Mouse (Mus musculus) stomach, postnatal 0 days (tissue): Measurements from ENCODE around the gene Glipr2. TPM values are rescaled to one million over a fixed set of nuclear protein-coding genes. Genes with fewer than 3 reads are reported as not detected.

Experiments used
- ATAC-seq: fragments of 200-750 bp; cut with Nextera tagmentation; 2 replicates; pipeline ENCODE4 v1.8.0; 2017; ENCODE audit not compliant: low FRiP score, low TSS enrichment
- DNase-seq: peaks from one replicate; pipeline ENCODE4 v3.0.0-alpha.2; 2016; ENCODE audit warnings: low spot score
- H3K27ac ChIP-seq: fragments of 300-500 bp; sonication (generic); replicated peaks from 2 replicates; pipeline ENCODE4 v1.5.1; 2014; ENCODE audit warnings: mild to moderate bottlenecking, control low read depth
- H3K27me3 ChIP-seq: fragments of 300-500 bp; sonication (generic); 2 replicates; pipeline ENCODE4 v1.6.1; 2014; ENCODE audit warnings: low read length; ENCODE audit not compliant: control insufficient read depth, insufficient read depth
- H3K36me3 ChIP-seq: fragments of 300-500 bp; sonication (generic); 2 replicates; pipeline ENCODE4 v1.6.1; 2014; ENCODE audit warnings: low read length, mixed read lengths; ENCODE audit not compliant: control insufficient read depth, insufficient read depth
- H3K4me1 ChIP-seq: fragments of 300-500 bp; sonication (generic); replicated peaks from 2 replicates; pipeline ENCODE4 v1.6.1; 2014; ENCODE audit warnings: antibody characterized with exemption; ENCODE audit not compliant: control insufficient read depth, insufficient read depth
- H3K4me2 ChIP-seq: fragments of 300-500 bp; sonication (generic); replicated peaks from 2 replicates; pipeline ENCODE4 v1.6.1; 2014; ENCODE audit warnings: low read depth, mild to moderate bottlenecking, control low read depth, moderate library complexity
- H3K4me3 ChIP-seq: fragments of 300-500 bp; sonication (generic); 2 replicates; pipeline ENCODE4 v1.5.1; 2014; ENCODE audit warnings: low read depth, low read length, control low read depth
- H3K9ac ChIP-seq: fragments of 300-500 bp; sonication (generic); 2 replicates; pipeline ENCODE4 v1.6.1; 2014; ENCODE audit warnings: mild to moderate bottlenecking, low read length, control low read depth, mixed read lengths
- H3K9me3 ChIP-seq: fragments of 300-500 bp; sonication (generic); 2 replicates; pipeline ENCODE4 v1.6.1; 2016; ENCODE audit warnings: low read length; ENCODE audit not compliant: control insufficient read depth
- CTCF ChIP-seq: IDR thresholded peaks from 2 replicates; pipeline ENCODE4 v1.5.1; 2016; ENCODE audit warnings: antibody characterized with exemption, low read depth, mild to moderate bottlenecking, moderate library complexity
- EP300 ChIP-seq: optimal IDR thresholded peaks from 2 replicates; pipeline ENCODE3; 2016; ENCODE audit warnings: antibody characterized with exemption
- WGBS: fragments of 180-500 bp; shearing (Covaris S2); extraction: QIAGEN DNeasy Blood & Tissue Kit; methylation state at CpG from one replicate; pipeline ENCODE4 v1.1.7; 2014; 5-methylcytosine and 5-hydroxymethylcytosine counted together
- polyA plus RNA-seq: library from polyadenylated mRNA; unstranded; fragments of >200 nt; fragmentation: Nextera tagmentation; extraction: Ambion mirVana; gene quantifications from 2 replicates; pipeline ENCODE4 v1.2.1, GENCODE M21; 2015

Glipr2 gene
- polyA plus RNA-seq, 1 experiment from 2014 or later = 46.4 TPM

- H3K9ac ChIP-seq = no peak overlapping the region
- H3K4me3 ChIP-seq = no peak overlapping the region
- no peaks in the 10 kb centered on the region for H3K9me3 ChIP-seq
- H3K4me2 ChIP-seq = no peak overlapping the region
- no peaks in the 10 kb centered on the region; the same call in 1 of the 2 replicates for H3K4me1 ChIP-seq
- H3K36me3 ChIP-seq = peaks cover 23% of the 10 kb centered on the region
- DNase-seq = no peak
- TF ChIP-seq CTCF = no peak
- no peak for TF ChIP-seq EP300
- H3K27me3 ChIP-seq = no peaks in the 10 kb centered on the region
- no peak overlapping the region for H3K27ac ChIP-seq
- WGBS = 98% methylated on average over 6 of the region's 6 CpGs
- ATAC-seq = no peak
Measured at GRCm38 (mm10) chr4:44024241-44024640, 67.0 kb downstream of the Glipr2 start.

DNA sequence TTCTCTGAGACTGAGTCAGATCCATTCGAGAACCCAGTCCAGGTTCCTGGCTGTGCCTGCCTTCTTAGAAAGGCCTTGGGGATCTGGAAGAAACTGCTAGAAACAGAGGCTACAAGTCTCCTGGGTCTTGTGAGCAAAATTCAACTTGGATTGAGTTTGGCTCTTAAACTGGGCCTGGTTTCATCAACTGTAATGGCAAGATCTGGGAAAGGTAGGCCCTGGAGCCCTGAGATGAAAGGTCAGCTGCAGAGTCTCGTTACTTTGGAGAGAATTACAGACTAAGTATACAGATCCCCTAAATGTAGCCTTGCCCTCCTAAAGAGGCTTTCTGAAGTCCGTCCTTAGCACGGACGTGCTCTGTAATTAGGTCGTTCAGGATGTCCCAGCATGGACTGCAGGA lies 68.4 kb downstream of the Glipr2 start:
- Histone ChIP-seq H3K36me3 (peaks cover 23% of the 10 kb centered on the region), H3K4me3 (no peak overlapping the region), H3K9ac (no peak overlapping the region), H3K27ac (no peak overlapping the region), H3K9me3 (no peaks in the 10 kb centered on the region), H3K27me3 (no peaks in the 10 kb centered on the region), H3K4me2 (no peak overlapping the region), H3K4me1 (no peaks in the 10 kb centered on the region; the same call in 1 of the 2 replicates)
- no peak for TF ChIP-seq EP300
- WGBS = 88% methylated on average over 6 of the region's 6 CpGs
- ATAC-seq (no peak), DNase-seq (no peak)

Other genes with a start within 250 kb of the Glipr2 start
- gene Olfr71, start 247.1 kb upstream of the Glipr2 start, polyA plus RNA-seq = not detected in 2 replicates
- 6.1 and 7.8 TPM in 2 replicates for gene Hrct1, start 230.2 kb upstream of the Glipr2 start, polyA plus RNA-seq
- 0.27 and 0.30 TPM in 2 replicates for gene Spaar, start 227.4 kb upstream of the Glipr2 start, polyA plus RNA-seq
- not detected in 2 replicates for gene Olfr159, start 186.4 kb upstream of the Glipr2 start, polyA plus RNA-seq
- gene Olfr156, start 133.5 kb upstream of the Glipr2 start, polyA plus RNA-seq = not detected in 2 replicates
- gene Olfr157, start 117.2 kb upstream of the Glipr2 start, polyA plus RNA-seq = 0.04 and 0.06 TPM in 2 replicates
- gene Olfr155, start 105.8 kb upstream of the Glipr2 start, polyA plus RNA-seq = 0.02 TPM in 1 of 2 replicates, not detected in the other
- gene Reck, start 81.9 kb upstream of the Glipr2 start, polyA plus RNA-seq = 10.2 and 11.3 TPM in 2 replicates
- gene Ccin, start 26.1 kb downstream of the Glipr2 start, polyA plus RNA-seq = not detected in 2 replicates
- gene Clta, start 47.1 kb downstream of the Glipr2 start, polyA plus RNA-seq = 191 and 194 TPM in 2 replicates
- gene Gne, start 126.8 kb downstream of the Glipr2 start, polyA plus RNA-seq = 19.2 and 21.1 TPM in 2 replicates